Mouse (Mus musculus) left cerebral cortex, postnatal 10 days (tissue): ENCODE measurements around the gene Etaa1. TPM values are rescaled to one million over a fixed set of nuclear protein-coding genes. Genes with fewer than 3 reads are reported as not detected.
"Not testable (repeated sequence)": the region's sequence is repeated elsewhere in the genome, so short reads cannot be mapped to it uniquely, and the experiment has no call there.

Experiments used
- DNase-seq, 2 experiments: peaks; one replicate each; pipeline ENCODE4 v3.0.0; 2021 to 2022; ENCODE audit warnings: low spot score in 2 of 2, mixed read lengths in 1 of 2; ENCODE audit errors: extremely low spot score in 1 of 2
- intact Hi-C: fragments of 180-260 bp; cut with DNase I; formaldehyde crosslinking; loops from one replicate; pipeline ENCODE4 v1.15.1; 2025
- total RNA-seq, 2 experiments: library from RNA; stranded (reverse); gene quantifications; 2 replicates each; pipeline ENCODE4 v1.2.3; 2021

Gene Etaa1
- total RNA-seq, result 1 to 10 TPM; 7.5 to 7.6 TPM

DNA sequence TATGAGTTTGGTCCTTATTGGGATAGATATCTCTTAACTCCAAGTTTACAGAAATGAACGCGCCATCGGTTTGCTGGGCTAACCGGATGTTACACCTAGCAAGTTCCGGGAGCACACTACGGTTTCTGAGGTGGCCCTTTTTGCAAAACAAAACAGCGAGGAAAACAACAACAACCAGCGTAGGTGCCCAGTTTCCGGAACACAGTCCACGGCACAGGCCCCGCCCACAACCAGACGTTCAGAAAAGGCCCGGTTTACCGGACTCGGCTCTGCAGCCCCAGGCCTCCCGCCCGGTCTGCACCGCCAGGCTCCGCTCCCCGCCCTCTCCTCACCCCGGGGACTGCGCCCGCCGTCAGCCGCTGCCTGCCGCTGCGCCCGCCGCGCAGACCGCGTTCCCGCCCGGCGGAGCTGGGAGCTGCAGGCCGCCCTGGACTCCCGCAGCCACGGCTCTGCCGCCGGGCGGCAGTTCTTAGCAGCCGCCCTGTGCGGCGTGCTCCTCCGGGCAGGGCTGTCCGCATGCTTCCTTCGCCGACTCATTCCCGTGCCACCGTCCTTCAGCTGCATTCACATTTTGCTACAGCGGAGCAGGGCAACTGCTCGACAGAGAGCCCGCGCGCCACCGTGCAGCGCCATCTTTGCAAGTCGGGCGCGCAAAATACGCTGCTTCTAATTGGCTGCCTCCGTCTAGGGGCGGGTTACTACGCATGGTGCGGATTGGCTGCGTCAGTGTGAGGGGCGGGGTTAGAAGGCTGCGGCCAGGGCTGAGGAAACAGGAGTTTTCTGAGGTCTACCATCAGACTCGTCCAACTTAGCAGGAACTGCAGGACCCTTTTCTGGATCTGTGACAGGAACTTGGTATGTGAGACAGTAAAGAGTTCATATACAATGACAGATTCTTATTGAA, at the start of gene Etaa1:
TSS of gene Etaa1 (minus strand) at position 645 of the 904 bp plus-strand sequence.
- intact Hi-C loops, result no loop called here
- peak; percentile 93 to 95 for DNase-seq

DNA sequence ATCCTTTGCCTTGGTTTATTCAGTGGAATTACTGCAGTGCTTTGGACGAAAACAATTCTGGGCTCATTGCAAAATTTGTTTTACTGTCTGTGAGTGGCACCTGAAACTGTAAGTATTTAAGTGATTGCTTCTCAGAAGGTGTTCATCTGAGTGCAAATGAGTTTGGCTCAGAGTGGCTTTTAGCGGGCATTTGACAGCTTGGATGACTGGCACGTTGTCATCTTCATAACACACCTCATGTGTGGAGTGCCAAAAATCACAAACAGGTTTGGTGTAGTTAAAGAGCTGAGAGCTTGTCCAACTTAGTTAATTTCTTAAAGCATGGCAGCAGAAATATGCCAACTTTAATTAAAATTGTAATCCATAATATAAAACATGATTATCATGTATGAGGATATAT, 40.5 kb upstream of the Etaa1 start:
- intact Hi-C loops, result no loop called here
- DNase-seq, result no peak

DNA sequence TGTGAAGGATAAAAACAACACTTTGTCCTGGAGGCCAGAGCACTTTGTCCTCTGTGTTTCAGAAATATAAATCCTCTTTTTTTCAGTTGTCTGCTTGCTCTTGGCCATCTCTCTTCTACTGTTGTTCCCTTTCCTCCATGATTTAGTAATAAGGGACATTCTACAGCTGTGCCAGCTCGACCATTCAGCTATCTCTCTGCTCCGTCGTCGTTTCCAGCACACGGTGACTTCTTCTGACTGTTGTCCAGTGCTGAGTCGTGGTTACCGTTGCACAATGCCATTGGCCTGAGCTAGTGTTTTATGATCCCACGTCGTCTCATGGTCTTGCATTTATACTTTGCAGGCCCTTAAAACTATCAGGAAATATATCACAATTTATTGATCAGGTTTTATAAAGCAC, 38.6 kb upstream of the Etaa1 start:
- intact Hi-C loops, result no loop called here
- no peak for DNase-seq

- intact Hi-C loops, result no loop called here
- DNase-seq, result no peak
Measured at GRCm38 (mm10) chr11:17983331-17983730, 29.7 kb upstream of the Etaa1 start.

- intact Hi-C loops, result no loop called here
Measured at GRCm38 (mm10) chr11:17981246-17981645, 27.6 kb upstream of the Etaa1 start.

GRCm38 (mm10) chr11:17975581-17975980, 21.9 kb upstream of the Etaa1 start:
- intact Hi-C loops, result no loop called here
- no peak for DNase-seq

More at GRCm38 (mm10) chr11:17981246-17981645, 27.6 kb upstream of the Etaa1 start:
- no peak for DNase-seq

DNA sequence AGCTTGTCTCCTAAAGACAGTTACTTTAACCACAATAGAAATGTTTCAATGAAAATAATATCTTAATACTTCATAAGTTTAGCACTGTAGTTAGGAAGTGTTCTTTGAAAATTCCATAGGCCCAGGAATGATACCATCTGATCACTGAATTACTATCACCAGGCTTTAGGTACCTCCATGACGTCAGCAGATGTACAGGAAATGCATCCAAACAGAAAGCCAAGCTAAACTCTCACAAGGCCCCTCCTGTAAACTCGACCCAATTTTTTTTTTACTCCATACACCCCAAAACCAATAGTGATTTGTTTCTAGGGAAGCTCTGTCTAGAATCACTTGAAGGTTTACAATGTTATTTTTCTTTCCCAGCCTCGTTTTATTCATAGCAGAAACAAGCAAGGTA, 884 bp downstream of the Etaa1 start:
- intact Hi-C loops, result no loop called here
- no peak for DNase-seq

- intact Hi-C loops, result no loop called here
- DNase-seq, result peak; percentile 39 to 77
Measured at GRCm38 (mm10) chr11:17951336-17951735, 2.3 kb downstream of the Etaa1 start.

- intact Hi-C loops, result no loop called here
- DNase-seq, result no peak
Measured at GRCm38 (mm10) chr11:17939168-17939567, 14.5 kb downstream of the Etaa1 start.

GRCm38 (mm10) chr11:17937931-17938330, 15.7 kb downstream of the Etaa1 start:
- DNase-seq, result no peak
- intact Hi-C loops, result no loop called here

GRCm38 (mm10) chr11:17917905-17918304, 35.8 kb downstream of the Etaa1 start:
- intact Hi-C loops, result no loop called here
- DNase-seq, result no peak

DNA sequence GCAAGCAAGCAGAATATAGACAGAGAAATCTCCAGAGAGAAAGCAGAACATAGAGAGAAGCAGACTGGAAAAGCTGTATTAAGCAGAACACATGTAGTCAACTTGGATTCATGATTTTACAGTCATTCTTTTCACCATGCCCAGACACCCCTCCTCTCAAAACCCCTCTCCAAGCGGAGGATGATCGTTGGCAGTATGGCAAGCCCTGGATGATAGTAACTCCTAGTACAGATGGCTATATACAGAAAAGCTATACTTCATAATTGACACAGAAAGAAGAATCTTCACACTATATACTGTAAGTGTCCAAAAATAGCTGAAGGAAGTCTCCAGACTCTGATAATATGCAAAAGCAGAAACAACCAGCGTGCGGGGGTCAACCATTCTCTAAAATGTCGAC, 36.6 kb downstream of the Etaa1 start:
- DNase-seq, result peak in 1 of 2 experiments; percentile 24
- intact Hi-C loops, result no loop called here

- intact Hi-C loops, result no loop called here
- DNase-seq, result no peak
Measured at GRCm38 (mm10) chr11:17916486-17916885, 37.2 kb downstream of the Etaa1 start.

DNA sequence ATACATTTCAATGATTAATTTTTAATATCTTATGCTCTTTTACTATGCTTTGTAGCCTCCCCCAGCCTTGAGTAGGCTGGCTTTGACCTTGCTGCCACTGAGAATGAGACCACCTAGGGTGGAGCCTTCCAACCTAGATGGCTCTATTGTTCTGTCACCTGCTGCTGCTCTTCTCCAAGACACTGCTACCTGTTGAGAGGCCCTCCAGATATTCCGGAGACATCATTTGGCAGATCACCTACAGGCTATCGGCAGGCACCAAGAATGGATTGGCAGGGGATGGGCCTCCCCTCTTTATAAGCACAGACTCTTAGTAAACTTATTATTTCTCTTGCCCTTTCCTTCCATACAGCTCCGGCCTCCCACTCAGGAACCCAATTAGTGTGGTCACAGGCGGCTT, 52.7 kb downstream of the Etaa1 start:
- intact Hi-C loops, DNase-seq: not testable (repeated sequence)
